8 mouse cellular contexts compared by ENCODE assay signal in the genomic region with DNA sequence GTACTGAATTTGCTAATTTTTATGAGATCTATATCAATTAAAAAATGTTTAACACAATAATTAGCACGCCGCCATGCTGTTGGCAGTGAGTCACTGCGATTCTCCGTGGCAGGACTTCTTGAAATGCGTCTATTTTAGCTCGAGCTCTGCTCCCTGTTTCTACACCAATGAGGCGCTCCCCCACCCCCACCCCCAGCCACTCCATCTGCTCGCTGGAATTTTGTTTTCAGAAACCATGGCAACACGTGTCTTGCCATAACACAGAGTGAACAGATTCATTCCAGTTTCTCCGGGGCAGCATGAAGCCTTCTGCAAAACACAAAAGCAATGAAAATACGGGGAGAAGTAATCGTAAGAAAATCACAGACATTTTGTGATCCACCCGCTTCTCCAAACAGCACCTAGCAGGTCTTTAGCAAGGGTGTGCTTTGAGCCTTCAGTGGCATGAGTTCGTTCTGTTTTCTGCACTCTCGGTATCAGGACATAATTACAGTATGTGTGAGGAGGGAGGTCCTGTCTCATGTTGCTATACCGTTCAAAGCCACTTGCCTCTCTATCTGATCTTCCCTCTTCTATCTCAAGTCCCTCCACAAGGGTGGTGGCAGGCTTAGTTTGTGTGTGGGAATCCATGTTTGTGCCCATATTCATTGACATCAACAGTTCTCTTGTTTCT. TPM values are rescaled to one million over a fixed set of nuclear protein-coding genes. Genes with fewer than 3 reads are reported as not detected.
A peak's percentile ranks its signal among the peaks of the same experiment; 100 is the strongest.
DNase-seq lines count a peak whose midpoint lies in the region; ATAC-seq and TF ChIP-seq lines count a peak whose summit lies in the region.

No protein-coding gene starts in this region.

- no peak for TF ChIP-seq EP300 in stomach, postnatal 0 days (optimal IDR thresholded peaks at IDR 0.05)

- peaks cover 17% of the 10 kb centered on the region for H3K4me1 ChIP-seq in midbrain, embryonic 12.5 days
- no peaks in the 10 kb centered on the region for H3K4me1 ChIP-seq in stomach, postnatal 0 days (replicated peaks; ENCODE audit: control insufficient read depth, insufficient read depth)

- DNase-seq in gastrocnemius, adult 2 months, result no peak
- DNase-seq in gastrocnemius, postnatal 36 days, result no peak
- peak; percentile 6 for DNase-seq in cerebellum, adult 9-11 months
- peak; percentile 60 to 73 for DNase-seq in frontal cortex, adult 2 months (ENCODE audit: extremely low spot score in 1 of 2, low spot score in 1 of 2)
- DNase-seq in layer of hippocampus, postnatal 10 days (ENCODE audit: low spot score in 2 of 2), result peak; percentile 34 to 49
- peak; percentile 54 for DNase-seq in stomach, postnatal 0 days (ENCODE audit: low spot score)
- DNase-seq in urinary bladder, postnatal 25 days (ENCODE audit: low spot score), result no peak

- H3K4me3 ChIP-seq in gastrocnemius, adult 2 months, result peak overlapping the region; percentile 58
- peak overlapping the region; percentile 26 for H3K4me3 ChIP-seq in midbrain, embryonic 12.5 days
- peak overlapping the region; percentile 18; the same call in 1 of the 2 replicates for H3K4me3 ChIP-seq in stomach, postnatal 0 days (ENCODE audit: low read depth, low read length)

- TF ChIP-seq CTCF in gastrocnemius, adult 2 months (IDR thresholded peaks at IDR 0.05), result no peak
- TF ChIP-seq CTCF in stomach, postnatal 0 days (IDR thresholded peaks at IDR 0.05; ENCODE audit: low read depth), result 0 out of 2 replicates have a peak, but pooled peaks have one; percentile 12

- no peaks in the 10 kb centered on the region; the same call in 1 of the 2 replicates for H3K27me3 ChIP-seq in midbrain, embryonic 12.5 days
- no peaks in the 10 kb centered on the region for H3K27me3 ChIP-seq in stomach, postnatal 0 days (ENCODE audit: control insufficient read depth, insufficient read depth, low read length)

- intact Hi-C loops in gastrocnemius, adult 2 months (cut with DNase I), result no loop called here
- intact Hi-C loops in gastrocnemius, postnatal 36 days (cut with DNase I), result no loop called here

- H3K27ac ChIP-seq in gastrocnemius, adult 2 months, result no peak overlapping the region
- 0 out of 2 replicates have a peak overlapping the region, but pooled peaks have one; percentile 20 for H3K27ac ChIP-seq in midbrain, embryonic 12.5 days (replicated peaks)
- no peak overlapping the region for H3K27ac ChIP-seq in stomach, postnatal 0 days (replicated peaks)

- 25% methylated on average over 16 of the region's 16 CpGs for WGBS in midbrain, embryonic 12.5 days
- 11% methylated on average over 16 of the region's 16 CpGs for WGBS in stomach, postnatal 0 days

- H3K4me2 ChIP-seq in midbrain, embryonic 12.5 days (replicated peaks), result peak overlapping the region; percentile 42
- H3K4me2 ChIP-seq in stomach, postnatal 0 days (replicated peaks; ENCODE audit: low read depth), result peak overlapping the region; percentile 45

- peak; percentile 83 for ATAC-seq in midbrain, embryonic 12.5 days (ENCODE audit: low FRiP score, low read depth)
- peak; percentile 71 for ATAC-seq in stomach, postnatal 0 days (ENCODE audit: low FRiP score, low TSS enrichment)

- H3K9me3 ChIP-seq in midbrain, embryonic 12.5 days, result no peaks in the 10 kb centered on the region
- no peaks in the 10 kb centered on the region for H3K9me3 ChIP-seq in stomach, postnatal 0 days (ENCODE audit: control insufficient read depth, low read length)

- H3K36me3 ChIP-seq in midbrain, embryonic 12.5 days, result no peaks in the 10 kb centered on the region
- no peaks in the 10 kb centered on the region for H3K36me3 ChIP-seq in stomach, postnatal 0 days (ENCODE audit: control insufficient read depth, insufficient read depth, low read length)

- no peak overlapping the region for H3K9ac ChIP-seq in midbrain, embryonic 12.5 days (replicated peaks)
- no peak overlapping the region for H3K9ac ChIP-seq in stomach, postnatal 0 days (ENCODE audit: low read length)

RNA-seq across cellular contexts. Expression of a gene that starts 34.1 kb away (rescaled TPM):
- 1 to 10 TPM in 1 of 2 experiments, under 1 TPM in 1; 0.59 to 1.4 TPM for total RNA-seq in gastrocnemius, adult 2 months (2021)
- 1 to 10 TPM in 1 of 2 experiments, under 1 TPM in 1; 0.69 to 1.2 TPM for total RNA-seq in gastrocnemius, postnatal 36 days (2021)
- 70.4 and 71.6 TPM in 2 replicates for polyA plus RNA-seq in frontal cortex, adult 2 months (2012; rRNA removed)
- total RNA-seq in layer of hippocampus, postnatal 10 days (2021), result 100 to 1,000 TPM; 204 to 206 TPM
- 7.9 and 8.3 TPM in 2 replicates for polyA plus RNA-seq in midbrain, embryonic 12.5 days (2016; fragmentation: Nextera tagmentation; extraction: Ambion mirVana)
- 0.28 and 0.31 TPM in 2 replicates for polyA plus RNA-seq in stomach, postnatal 0 days (2015; fragmentation: Nextera tagmentation; extraction: Ambion mirVana)

RNA-seq across cellular contexts. Expression of a gene that starts 41.7 kb away (rescaled TPM):
- total RNA-seq in gastrocnemius, adult 2 months (2021), result not detected
- 1 to 10 TPM in 1 of 2 experiments, under 1 TPM in 1; 0.99 to 1.9 TPM for total RNA-seq in gastrocnemius, postnatal 36 days (2021)
- polyA plus RNA-seq in frontal cortex, adult 2 months (2012; rRNA removed), result 4.4 and 4.8 TPM in 2 replicates
- 1 to 10 TPM; 6.4 to 7.7 TPM for total RNA-seq in layer of hippocampus, postnatal 10 days (2021)
- 244 and 257 TPM in 2 replicates for polyA plus RNA-seq in midbrain, embryonic 12.5 days (2016; fragmentation: Nextera tagmentation; extraction: Ambion mirVana)
- 97.1 and 128 TPM in 2 replicates for polyA plus RNA-seq in stomach, postnatal 0 days (2015; fragmentation: Nextera tagmentation; extraction: Ambion mirVana)

RNA-seq across cellular contexts. Expression of a gene that starts 48.1 kb away (rescaled TPM):
- 10 to 100 TPM; 11.1 to 11.7 TPM for total RNA-seq in gastrocnemius, adult 2 months (2021)
- 1 to 10 TPM; 8.4 to 8.9 TPM for total RNA-seq in gastrocnemius, postnatal 36 days (2021)
- 23.5 and 24.2 TPM in 2 replicates for polyA plus RNA-seq in frontal cortex, adult 2 months (2012; rRNA removed)
- total RNA-seq in layer of hippocampus, postnatal 10 days (2021), result 10 to 100 TPM; 16.8 to 18.0 TPM
- polyA plus RNA-seq in midbrain, embryonic 12.5 days (2016; fragmentation: Nextera tagmentation; extraction: Ambion mirVana), result 35.2 and 39.3 TPM in 2 replicates
- 21.2 and 21.4 TPM in 2 replicates for polyA plus RNA-seq in stomach, postnatal 0 days (2015; fragmentation: Nextera tagmentation; extraction: Ambion mirVana)

Comparison
In these comparisons a context has a peak if more than half of its experiments do, and no peak if none do; other contexts are left out.
1. DNase-seq: peak in cerebellum, adult 9-11 months (single experiment), frontal cortex, adult 2 months (2 of 2), layer of hippocampus, postnatal 10 days (2 of 2) and stomach, postnatal 0 days (single experiment); none in gastrocnemius, adult 2 months (single experiment), gastrocnemius, postnatal 36 days (0 of 2) and urinary bladder, postnatal 25 days (single experiment).
2. RNA of a gene that starts 34.1 kb away (total RNA-seq): 204 to 206 TPM in layer of hippocampus, postnatal 10 days; 0.59 to 1.4 TPM in gastrocnemius, adult 2 months and 0.69 to 1.2 TPM in gastrocnemius, postnatal 36 days; every median in the first group is over 10 times any median in the second.
3. Peak in every context shown above with its lines, with median percentiles within 50 percentile points of each other: H3K4me3 ChIP-seq.